Mouse (Mus musculus): Measurements from ENCODE around the gene Smim12. TPM values are rescaled to one million over a fixed set of nuclear protein-coding genes. Genes with fewer than 3 reads are reported as not detected.

Gene Smim12
- polyA plus RNA-seq, 1 experiment from 2014 or later, result 67.5 TPM

GRCm38 (mm10) chr4:127263438-127264182, 20.0 kb downstream of the Smim12 start:
- Histone ChIP-seq H3K4me2 (ENCODE audit: low read length) (no peak overlapping the region), H3K27me3 (ENCODE audit: insufficient read depth, low read length) (no peaks in the 10 kb centered on the region), H3K9me3 (replicated peaks; ENCODE audit: low read length) (no peaks in the 10 kb centered on the region), H3K36me3 (ENCODE audit: insufficient read depth, low read length) (no peaks in the 10 kb centered on the region), H3K27ac (peak overlapping the region; percentile 54), H3K4me3 (replicated peaks; ENCODE audit: low read depth, low read length) (no peak overlapping the region), H3K9ac (ENCODE audit: low read depth, low read length) (no peak overlapping the region), H3K4me1 (replicated peaks; ENCODE audit: insufficient read depth, low read length) (no peaks in the 10 kb centered on the region)
- ATAC-seq (replicated peaks; ENCODE audit: low FRiP score, low read depth) (no peak), DNase-seq (ENCODE audit: low spot score) (peak; percentile 47)
- TF ChIP-seq CTCF (IDR thresholded peaks at IDR 0.05; ENCODE audit: low read depth), result no peak
- WGBS, result 56% methylated on average over 19 of the region's 19 CpGs

- DNase-seq (ENCODE audit: low spot score), result no peak
- H3K4me3 ChIP-seq (replicated peaks; ENCODE audit: low read depth, low read length), result no peak overlapping the region
- H3K4me1 ChIP-seq (replicated peaks; ENCODE audit: insufficient read depth, low read length), result no peaks in the 10 kb centered on the region
- no peak overlapping the region for H3K9ac ChIP-seq (ENCODE audit: low read depth, low read length)
- no peak overlapping the region for H3K4me2 ChIP-seq (ENCODE audit: low read length)
- 64% methylated on average over 5 of the region's 5 CpGs for WGBS
- peak overlapping the region; percentile 50; the same call in 1 of the 2 replicates for H3K27ac ChIP-seq
- H3K9me3 ChIP-seq (replicated peaks; ENCODE audit: low read length), result no peaks in the 10 kb centered on the region
- no peak for TF ChIP-seq CTCF (IDR thresholded peaks at IDR 0.05; ENCODE audit: low read depth)
- H3K36me3 ChIP-seq (ENCODE audit: insufficient read depth, low read length), result no peaks in the 10 kb centered on the region
- H3K27me3 ChIP-seq (ENCODE audit: insufficient read depth, low read length), result no peaks in the 10 kb centered on the region
- no peak for ATAC-seq (replicated peaks; ENCODE audit: low FRiP score, low read depth)
Measured at GRCm38 (mm10) chr4:127264183-127264554, 20.6 kb downstream of the Smim12 start.

GRCm38 (mm10) chr4:127278451-127279001, 34.9 kb downstream of the Smim12 start:
- no peak overlapping the region for H3K4me3 ChIP-seq (replicated peaks; ENCODE audit: low read depth, low read length)
- H3K4me2 ChIP-seq (ENCODE audit: low read length), result no peak overlapping the region
- 31% methylated on average over 9 of the region's 9 CpGs for WGBS
- no peaks in the 10 kb centered on the region for H3K9me3 ChIP-seq (replicated peaks; ENCODE audit: low read length)
- ATAC-seq (replicated peaks; ENCODE audit: low FRiP score, low read depth) (no peak), DNase-seq (ENCODE audit: low spot score) (peak; percentile 25)
- H3K36me3 ChIP-seq (ENCODE audit: insufficient read depth, low read length), result no peaks in the 10 kb centered on the region
- no peak for TF ChIP-seq CTCF (IDR thresholded peaks at IDR 0.05; ENCODE audit: low read depth)
- H3K27me3 ChIP-seq (ENCODE audit: insufficient read depth, low read length), result no peaks in the 10 kb centered on the region
- H3K9ac ChIP-seq (ENCODE audit: low read depth, low read length), result no peak overlapping the region
- peak overlapping the region; percentile 50; the same call in 1 of the 2 replicates for H3K27ac ChIP-seq
- 0 out of 2 replicates have a peak, but pooled peaks cover 5% of the 10 kb centered on the region for H3K4me1 ChIP-seq (replicated peaks; ENCODE audit: insufficient read depth, low read length)

GRCm38 (mm10) chr4:127279241-127279640, 35.7 kb downstream of the Smim12 start:
- Histone ChIP-seq H3K9me3 (replicated peaks; ENCODE audit: low read length) (no peaks in the 10 kb centered on the region), H3K4me3 (replicated peaks; ENCODE audit: low read depth, low read length) (no peak overlapping the region), H3K27ac (0 out of 2 replicates have a peak overlapping the region, but pooled peaks have one; percentile 50), H3K4me2 (ENCODE audit: low read length) (no peak overlapping the region), H3K9ac (ENCODE audit: low read depth, low read length) (no peak overlapping the region), H3K4me1 (replicated peaks; ENCODE audit: insufficient read depth, low read length) (0 out of 2 replicates have a peak, but pooled peaks cover 5% of the 10 kb centered on the region), H3K36me3 (ENCODE audit: insufficient read depth, low read length) (no peaks in the 10 kb centered on the region), H3K27me3 (ENCODE audit: insufficient read depth, low read length) (no peaks in the 10 kb centered on the region)
- ATAC-seq (replicated peaks; ENCODE audit: low FRiP score, low read depth), result no peak
- 76% methylated on average over 9 of the region's 9 CpGs for WGBS
- TF ChIP-seq CTCF (IDR thresholded peaks at IDR 0.05; ENCODE audit: low read depth), result no peak
- no peak for DNase-seq (ENCODE audit: low spot score)

GRCm38 (mm10) chr4:127286907-127287306, 43.3 kb downstream of the Smim12 start:
- Histone ChIP-seq H3K4me2 (ENCODE audit: low read length) (no peak overlapping the region), H3K9ac (ENCODE audit: low read depth, low read length) (no peak overlapping the region)
- WGBS, result 70% methylated on average over 4 of the region's 4 CpGs

GRCm38 (mm10) chr4:127289039-127289548, 45.5 kb downstream of the Smim12 start:
- ATAC-seq (replicated peaks; ENCODE audit: low FRiP score, low read depth) (no peak), DNase-seq (ENCODE audit: low spot score) (peak; percentile 25)
- H3K36me3 ChIP-seq (ENCODE audit: insufficient read depth, low read length), result no peaks in the 10 kb centered on the region
- H3K9ac ChIP-seq (ENCODE audit: low read depth, low read length), result no peak overlapping the region
- peak overlapping the region; percentile 44; the same call in 1 of the 2 replicates for H3K27ac ChIP-seq
- no peaks in the 10 kb centered on the region for H3K27me3 ChIP-seq (ENCODE audit: insufficient read depth, low read length)
- TF ChIP-seq CTCF (IDR thresholded peaks at IDR 0.05; ENCODE audit: low read depth), result no peak
- H3K4me1 ChIP-seq (replicated peaks; ENCODE audit: insufficient read depth, low read length), result 0 out of 2 replicates have a peak, but pooled peaks cover 4% of the 10 kb centered on the region
- no peaks in the 10 kb centered on the region for H3K9me3 ChIP-seq (replicated peaks; ENCODE audit: low read length)
- WGBS, result 60% methylated on average over 6 of the region's 6 CpGs
- no peak overlapping the region for H3K4me3 ChIP-seq (replicated peaks; ENCODE audit: low read depth, low read length)
- no peak overlapping the region for H3K4me2 ChIP-seq (ENCODE audit: low read length)

More at GRCm38 (mm10) chr4:127286907-127287306, 43.3 kb downstream of the Smim12 start:
- ATAC-seq (replicated peaks; ENCODE audit: low FRiP score, low read depth) (no peak), DNase-seq (ENCODE audit: low spot score) (no peak)
- no peak overlapping the region for H3K4me3 ChIP-seq (replicated peaks; ENCODE audit: low read depth, low read length)
- H3K4me1 ChIP-seq (replicated peaks; ENCODE audit: insufficient read depth, low read length), result 0 out of 2 replicates have a peak, but pooled peaks cover 4% of the 10 kb centered on the region
- H3K36me3 ChIP-seq (ENCODE audit: insufficient read depth, low read length), result no peaks in the 10 kb centered on the region
- H3K9me3 ChIP-seq (replicated peaks; ENCODE audit: low read length), result no peaks in the 10 kb centered on the region
- H3K27me3 ChIP-seq (ENCODE audit: insufficient read depth, low read length), result no peaks in the 10 kb centered on the region
- H3K27ac ChIP-seq, result no peak overlapping the region
- TF ChIP-seq CTCF (IDR thresholded peaks at IDR 0.05; ENCODE audit: low read depth), result no peak

All from kidney, postnatal 0 days (tissue).